Mouse (Mus musculus) CH12.LX (cell line): ENCODE data around the gene Chrm4.

ENCODE experiments used
- CHD2 ChIP-seq: IDR thresholded peaks from 2 replicates; pipeline ENCODE4 v1.6.1; 2011; ENCODE audit warnings: low read length, improper control_type of control experiment
- CTCF ChIP-seq, 2 experiments: IDR thresholded peaks in 1 of 2; conservative IDR thresholded peaks in 1 of 2; 2 replicates each; pipeline ENCODE4 v1.5.1; 2011 to 2012; ENCODE audit warnings: low read depth in 2 of 2, low read length in 2 of 2, improper control_type of control experiment in 1 of 2, inconsistent platforms in 1 of 2, mild to moderate bottlenecking in 1 of 2, moderate library complexity in 1 of 2
- EP300 ChIP-seq: IDR thresholded peaks from 2 replicates; pipeline ENCODE4 v1.6.1; 2011; ENCODE audit warnings: low read length, improper control_type of control experiment
- GABPA ChIP-seq: IDR thresholded peaks from 2 replicates; pipeline ENCODE4 v1.6.1; 2012; ENCODE audit warnings: low read depth, low read length, improper control_type of control experiment, inconsistent platforms; ENCODE audit not compliant: insufficient replicate concordance
- MAFK ChIP-seq: IDR thresholded peaks from 2 replicates; pipeline ENCODE4 v1.6.1; 2011; ENCODE audit warnings: low read length, improper control_type of control experiment; ENCODE audit not compliant: insufficient replicate concordance
- POLR2A ChIP-seq: IDR thresholded peaks from 2 replicates; pipeline ENCODE4 v1.6.1; 2011; ENCODE audit warnings: low read depth, mild to moderate bottlenecking, improper control_type of control experiment, low read length
- POLR2AphosphoS2 ChIP-seq: IDR thresholded peaks from 2 replicates; pipeline ENCODE4 v1.6.1; 2011; ENCODE audit warnings: low read depth, low read length, improper control_type of control experiment
- USF1 ChIP-seq: IDR thresholded peaks from 2 replicates; pipeline ENCODE4 v1.6.1; 2014; ENCODE audit warnings: low read depth, mild to moderate bottlenecking, inconsistent platforms, low read length, improper control_type of control experiment

- TF ChIP-seq CTCF (conservative IDR thresholded peaks at IDR 0.05 in 1 of 2, IDR thresholded peaks at IDR 0.05 in 1 of 2; ENCODE audit: low read depth in 2 of 2, low read length in 2 of 2) (no peak), POLR2A (no peak), USF1 (no peak), EP300 (no peak), POLR2AphosphoS2 (no peak), MAFK (no peak), GABPA (no peak), CHD2 (no peak)
Measured at GRCm38 (mm10) chr2:91897968-91898367, 29.1 kb upstream of the Chrm4 start.
